Mouse (Mus musculus): ENCODE measurements around the gene 4930432K21Rik. TPM values are rescaled to one million over a fixed set of nuclear protein-coding genes. Genes with fewer than 3 reads are reported as not detected.

The 4930432K21Rik gene
- polyA plus RNA-seq, 1 experiment from 2014 or later = 1.2 TPM

DNA sequence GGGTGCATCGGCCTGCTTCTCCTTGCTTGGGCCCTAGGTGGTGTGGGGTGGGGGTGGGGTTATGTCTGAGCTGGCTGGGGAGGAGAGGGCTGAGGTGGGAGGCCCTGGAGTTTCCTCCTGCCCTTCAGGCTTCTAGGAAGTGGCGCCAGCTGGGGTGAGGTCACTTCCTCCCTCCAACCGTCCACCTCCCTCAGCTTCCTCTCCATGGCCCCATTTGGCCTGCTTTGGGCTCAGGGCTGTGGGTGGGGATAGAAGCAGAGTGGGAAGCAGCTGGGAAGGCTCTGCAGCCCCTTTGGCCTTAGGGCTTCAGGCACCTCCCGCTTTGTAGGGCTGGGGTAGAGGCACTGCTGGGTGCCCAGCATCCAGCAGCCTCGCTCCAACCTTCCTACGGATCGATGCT is 60.0 kb downstream of the 4930432K21Rik start:
- Histone ChIP-seq H3K4me3 (ENCODE audit: low read length) (no peak overlapping the region), H3K9ac (ENCODE audit: low read length) (peak overlapping the region; percentile 42), H3K9me3 (replicated peaks; ENCODE audit: control insufficient read depth, low read length) (no peaks in the 10 kb centered on the region), H3K27ac (ENCODE audit: low read length) (peak overlapping the region; percentile 85), H3K4me2 (ENCODE audit: low read depth, low read length) (peak overlapping the region; percentile 27), H3K4me1 (ENCODE audit: control insufficient read depth, insufficient read depth, low read length) (peaks cover 41% of the 10 kb centered on the region), H3K27me3 (ENCODE audit: control insufficient read depth, insufficient read depth, low read length) (no peaks in the 10 kb centered on the region), H3K36me3 (ENCODE audit: control insufficient read depth, insufficient read depth) (peaks cover 35% of the 10 kb centered on the region)
- peak; percentile 8; the same call in 1 of the 2 replicates for ATAC-seq (replicated peaks; ENCODE audit: extremely low read depth, insufficient read depth, low FRiP score)
- WGBS = 47% methylated on average over 7 of the region's 7 CpGs

DNA sequence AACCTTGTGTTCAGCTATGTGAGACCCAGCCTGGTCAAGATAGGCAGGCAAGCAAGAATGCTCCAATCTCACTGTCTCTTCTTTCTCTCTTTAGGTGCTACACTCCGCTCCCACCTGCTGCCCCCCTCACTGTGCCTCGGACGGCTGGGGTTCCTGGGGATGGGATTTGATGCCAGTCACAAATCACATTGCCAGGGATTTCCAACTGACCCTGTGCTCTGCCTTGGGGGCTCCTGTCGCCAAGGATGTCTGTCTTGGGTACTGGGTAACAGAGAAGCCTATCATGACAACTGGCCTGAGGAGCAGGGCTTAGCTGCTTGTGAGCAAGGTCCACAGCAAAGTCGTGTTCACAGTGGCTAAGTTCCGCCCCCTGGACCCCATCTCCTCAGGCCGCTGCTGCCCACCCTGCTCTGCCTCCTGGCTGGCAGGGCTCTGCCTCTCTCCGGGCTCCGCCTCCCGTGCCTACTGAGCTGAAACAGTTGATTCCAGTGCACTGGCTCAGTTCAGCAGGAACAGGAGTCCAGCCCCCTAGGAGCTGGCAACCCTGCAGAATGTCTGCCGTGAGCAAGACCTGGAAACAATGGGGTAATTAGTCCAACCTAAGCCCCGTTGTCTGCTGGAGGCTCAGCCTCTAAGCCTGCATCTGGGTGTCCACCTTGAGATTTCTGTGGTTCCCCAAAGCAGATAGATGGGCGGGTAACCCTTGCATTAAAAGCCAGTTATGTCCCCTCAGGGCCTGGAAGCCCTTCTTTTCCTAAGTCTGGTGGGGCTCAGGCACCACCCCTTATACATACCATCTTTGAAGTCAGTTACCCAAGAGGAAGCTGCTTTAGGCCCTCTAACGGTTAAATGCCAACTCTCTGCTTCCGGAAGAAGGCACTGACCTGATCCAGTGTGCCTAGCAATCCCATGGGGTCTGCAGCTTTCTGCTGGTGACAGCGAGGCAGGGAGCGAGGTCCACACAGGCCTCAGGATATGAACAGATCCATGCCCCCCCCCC is 60.9 kb downstream of the 4930432K21Rik start:
- peak overlapping the region; percentile 43; the same call in 1 of the 2 replicates for H3K9ac ChIP-seq (ENCODE audit: low read length)
- ATAC-seq (replicated peaks; ENCODE audit: extremely low read depth, insufficient read depth, low FRiP score) = no peak

GRCm38 (mm10) chr8:84210167-84210791 is 62.5 kb downstream of the 4930432K21Rik start:
- Histone ChIP-seq H3K4me3 (ENCODE audit: low read length) (no peak overlapping the region), H3K27me3 (ENCODE audit: control insufficient read depth, insufficient read depth, low read length) (no peaks in the 10 kb centered on the region), H3K9me3 (replicated peaks; ENCODE audit: control insufficient read depth, low read length) (no peaks in the 10 kb centered on the region), H3K4me2 (ENCODE audit: low read depth, low read length) (no peak overlapping the region), H3K4me1 (ENCODE audit: control insufficient read depth, insufficient read depth, low read length) (peaks cover 30% of the 10 kb centered on the region), H3K27ac (ENCODE audit: low read length) (peak overlapping the region; percentile 24; the same call in 1 of the 2 replicates), H3K36me3 (ENCODE audit: control insufficient read depth, insufficient read depth) (peaks cover 39% of the 10 kb centered on the region), H3K9ac (ENCODE audit: low read length) (no peak overlapping the region)
- ATAC-seq (replicated peaks; ENCODE audit: extremely low read depth, insufficient read depth, low FRiP score) = peak; percentile 28; the same call in 1 of the 2 replicates
- 58% methylated on average over 34 of the region's 34 CpGs for WGBS

More for the DNA sequence above, 60.9 kb downstream of the 4930432K21Rik start:
- Histone ChIP-seq H3K27ac (ENCODE audit: low read length) (peak overlapping the region; percentile 85), H3K4me1 (ENCODE audit: control insufficient read depth, insufficient read depth, low read length) (peaks cover 36% of the 10 kb centered on the region), H3K27me3 (ENCODE audit: control insufficient read depth, insufficient read depth, low read length) (no peaks in the 10 kb centered on the region), H3K36me3 (ENCODE audit: control insufficient read depth, insufficient read depth) (peaks cover 37% of the 10 kb centered on the region), H3K4me3 (ENCODE audit: low read length) (no peak overlapping the region), H3K9me3 (replicated peaks; ENCODE audit: control insufficient read depth, low read length) (no peaks in the 10 kb centered on the region), H3K4me2 (ENCODE audit: low read depth, low read length) (no peak overlapping the region; the same call in 1 of the 2 replicates)
- WGBS = 64% methylated on average over 17 of the region's 17 CpGs

- ATAC-seq (replicated peaks; ENCODE audit: extremely low read depth, insufficient read depth, low FRiP score) = no peak
- H3K36me3 ChIP-seq (ENCODE audit: control insufficient read depth, insufficient read depth) = peaks cover 40% of the 10 kb centered on the region
These were observed 63.4 kb downstream of the 4930432K21Rik start for GRCm38 (mm10) chr8:84211202-84211601.

GRCm38 (mm10) chr8:84211881-84212563 is 64.2 kb downstream of the 4930432K21Rik start:
- peaks cover 43% of the 10 kb centered on the region for H3K36me3 ChIP-seq (ENCODE audit: control insufficient read depth, insufficient read depth)
- H3K4me3 ChIP-seq (ENCODE audit: low read length) = no peak overlapping the region
- H3K27ac ChIP-seq (ENCODE audit: low read length) = no peak overlapping the region
- H3K27me3 ChIP-seq (ENCODE audit: control insufficient read depth, insufficient read depth, low read length) = no peaks in the 10 kb centered on the region
- H3K4me1 ChIP-seq (ENCODE audit: control insufficient read depth, insufficient read depth, low read length) = peaks cover 30% of the 10 kb centered on the region
- no peak for ATAC-seq (replicated peaks; ENCODE audit: extremely low read depth, insufficient read depth, low FRiP score)
- no peak overlapping the region for H3K9ac ChIP-seq (ENCODE audit: low read length)
- H3K9me3 ChIP-seq (replicated peaks; ENCODE audit: control insufficient read depth, low read length) = no peaks in the 10 kb centered on the region
- H3K4me2 ChIP-seq (ENCODE audit: low read depth, low read length) = no peak overlapping the region
- WGBS = 91% methylated on average over 31 of the region's 31 CpGs

More at GRCm38 (mm10) chr8:84211202-84211601, 63.4 kb downstream of the 4930432K21Rik start:
- Histone ChIP-seq H3K9ac (ENCODE audit: low read length) (peak overlapping the region; percentile 33; the same call in 1 of the 2 replicates), H3K27me3 (ENCODE audit: control insufficient read depth, insufficient read depth, low read length) (no peaks in the 10 kb centered on the region), H3K4me1 (ENCODE audit: control insufficient read depth, insufficient read depth, low read length) (peaks cover 30% of the 10 kb centered on the region), H3K4me2 (ENCODE audit: low read depth, low read length) (no peak overlapping the region), H3K4me3 (ENCODE audit: low read length) (no peak overlapping the region), H3K27ac (ENCODE audit: low read length) (peak overlapping the region; percentile 33), H3K9me3 (replicated peaks; ENCODE audit: control insufficient read depth, low read length) (no peaks in the 10 kb centered on the region)
- 70% methylated on average over 3 of the region's 3 CpGs for WGBS

- Histone ChIP-seq H3K9me3 (replicated peaks; ENCODE audit: control insufficient read depth, low read length) (no peaks in the 10 kb centered on the region), H3K4me2 (ENCODE audit: low read depth, low read length) (no peak overlapping the region), H3K4me3 (ENCODE audit: low read length) (no peak overlapping the region), H3K4me1 (ENCODE audit: control insufficient read depth, insufficient read depth, low read length) (peaks cover 19% of the 10 kb centered on the region), H3K9ac (ENCODE audit: low read length) (no peak overlapping the region), H3K36me3 (ENCODE audit: control insufficient read depth, insufficient read depth) (peaks cover 45% of the 10 kb centered on the region), H3K27ac (ENCODE audit: low read length) (no peak overlapping the region), H3K27me3 (ENCODE audit: control insufficient read depth, insufficient read depth, low read length) (no peaks in the 10 kb centered on the region)
- WGBS = 81% methylated on average over 4 of the region's 4 CpGs
- ATAC-seq (replicated peaks; ENCODE audit: extremely low read depth, insufficient read depth, low FRiP score) = no peak
These were observed 65.5 kb downstream of the 4930432K21Rik start for GRCm38 (mm10) chr8:84213277-84213676.

DNA sequence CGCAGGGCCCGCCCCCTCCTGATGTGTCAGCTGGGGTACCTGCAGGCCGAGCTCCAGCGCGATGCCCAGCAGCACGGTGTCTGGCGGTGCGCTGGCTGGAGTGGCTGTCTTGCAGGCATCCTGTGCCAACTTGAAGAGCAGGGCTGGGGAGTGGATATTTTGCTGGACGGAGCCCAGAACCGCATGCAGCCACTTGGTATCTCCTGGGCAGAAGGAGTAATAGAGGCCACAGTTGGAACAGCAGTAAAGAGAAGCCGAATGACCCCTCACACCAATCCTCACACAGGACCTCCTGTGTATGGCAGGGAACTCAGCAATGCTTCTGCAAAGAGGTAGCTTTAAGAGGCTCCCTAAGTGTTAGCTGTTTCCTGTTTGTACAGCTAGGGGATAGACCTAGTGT is 69.4 kb downstream of the 4930432K21Rik start:
- no peak overlapping the region for H3K27ac ChIP-seq (ENCODE audit: low read length)
- no peak overlapping the region for H3K4me2 ChIP-seq (ENCODE audit: low read depth, low read length)
- WGBS = 94% methylated on average over 11 of the region's 11 CpGs
- peaks cover 38% of the 10 kb centered on the region for H3K36me3 ChIP-seq (ENCODE audit: control insufficient read depth, insufficient read depth)
- no peak overlapping the region for H3K9ac ChIP-seq (ENCODE audit: low read length)
- ATAC-seq (replicated peaks; ENCODE audit: extremely low read depth, insufficient read depth, low FRiP score) = no peak
- H3K27me3 ChIP-seq (ENCODE audit: control insufficient read depth, insufficient read depth, low read length) = no peaks in the 10 kb centered on the region
- no peaks in the 10 kb centered on the region for H3K9me3 ChIP-seq (replicated peaks; ENCODE audit: control insufficient read depth, low read length)
- no peaks in the 10 kb centered on the region for H3K4me1 ChIP-seq (ENCODE audit: control insufficient read depth, insufficient read depth, low read length)
- no peak overlapping the region for H3K4me3 ChIP-seq (ENCODE audit: low read length)

DNA sequence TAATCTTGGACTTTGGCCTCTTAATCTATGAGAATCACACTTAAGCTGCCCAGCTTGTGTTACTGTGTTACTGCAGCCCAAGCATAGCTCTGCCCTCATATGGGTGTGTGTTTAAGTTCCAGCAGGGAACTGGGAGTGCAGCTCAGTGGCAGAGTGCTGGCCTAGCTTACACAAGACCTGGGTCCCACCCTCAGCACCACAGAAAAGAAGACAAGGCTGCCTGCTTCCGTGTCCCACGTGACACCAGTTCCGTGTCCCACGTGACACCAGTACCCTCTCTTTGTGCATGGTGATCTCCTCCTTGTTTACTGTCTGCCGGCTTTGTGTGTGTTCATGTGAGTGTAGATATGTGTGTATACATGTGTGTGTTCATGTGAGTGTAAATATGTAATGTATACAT is 70.3 kb downstream of the 4930432K21Rik start:
- Histone ChIP-seq H3K4me2 (ENCODE audit: low read depth, low read length) (no peak overlapping the region), H3K4me1 (ENCODE audit: control insufficient read depth, insufficient read depth, low read length) (no peaks in the 10 kb centered on the region), H3K27ac (ENCODE audit: low read length) (no peak overlapping the region), H3K9me3 (replicated peaks; ENCODE audit: control insufficient read depth, low read length) (no peaks in the 10 kb centered on the region), H3K36me3 (ENCODE audit: control insufficient read depth, insufficient read depth) (peaks cover 38% of the 10 kb centered on the region), H3K9ac (ENCODE audit: low read length) (no peak overlapping the region), H3K27me3 (ENCODE audit: control insufficient read depth, insufficient read depth, low read length) (no peaks in the 10 kb centered on the region), H3K4me3 (ENCODE audit: low read length) (no peak overlapping the region)
- no peak for ATAC-seq (replicated peaks; ENCODE audit: extremely low read depth, insufficient read depth, low FRiP score)
- WGBS = 93% methylated on average over 5 of the region's 5 CpGs

All from heart, embryonic 16.5 days (tissue).